Mouse (Mus musculus) liver, embryonic 12.5 days (tissue): ENCODE measurements at regions not wholly inside any gene's neighbourhood (a gene's known extent, or its start where the extent isn't known, plus 50 kb on each side); places are given as distances from the start of the nearest gene placed in this dataset.

ENCODE experiments used
- ATAC-seq: fragments of 200-750 bp; cut with Nextera tagmentation; 2 replicates; pipeline ENCODE4 v1.8.0; 2017; ENCODE audit warnings: moderate number of reproducible peaks, mild to moderate bottlenecking, moderate library complexity
- H3K27ac ChIP-seq: fragments of 300-500 bp; sonication (generic); 2 replicates; pipeline ENCODE4 v1.5.1; 2016; ENCODE audit warnings: mild to moderate bottlenecking
- H3K27me3 ChIP-seq: fragments of 300-500 bp; sonication (generic); replicated peaks from 2 replicates; pipeline ENCODE4 v1.6.1; 2016; ENCODE audit warnings: mild to moderate bottlenecking, moderate library complexity
- H3K36me3 ChIP-seq: fragments of 300-500 bp; sonication (generic); 2 replicates; pipeline ENCODE4 v1.6.1; 2016; ENCODE audit warnings: mild to moderate bottlenecking, moderate library complexity
- H3K4me1 ChIP-seq: fragments of 300-500 bp; sonication (generic); 2 replicates; pipeline ENCODE4 v1.6.1; 2016
- H3K4me2 ChIP-seq: fragments of 300-500 bp; sonication (generic); 2 replicates; pipeline ENCODE4 v1.6.1; 2016; ENCODE audit warnings: mild to moderate bottlenecking, moderate library complexity
- H3K4me3 ChIP-seq: fragments of 300-500 bp; sonication (generic); 2 replicates; pipeline ENCODE4 v1.5.1; 2016; ENCODE audit warnings: mild to moderate bottlenecking, moderate library complexity
- H3K9ac ChIP-seq: fragments of 300-500 bp; sonication (generic); 2 replicates; pipeline ENCODE4 v1.6.1; 2016; ENCODE audit warnings: mild to moderate bottlenecking, moderate library complexity
- H3K9me3 ChIP-seq: fragments of 300-500 bp; sonication (generic); replicated peaks from 2 replicates; pipeline ENCODE4 v1.6.1; 2016; ENCODE audit warnings: mild to moderate bottlenecking, moderate library complexity
- WGBS: fragments of 180-500 bp; shearing (Covaris S2); methylation state at CpG from one replicate; pipeline ENCODE4 v1.1.7; 2016; ENCODE audit not compliant: insufficient replicate concordance; 5-methylcytosine and 5-hydroxymethylcytosine counted together

GRCm38 (mm10) chr13:71874986-71875385 is 88.5 kb downstream of the Irx1 start:
- 56% methylated on average over 5 of the region's 5 CpGs for WGBS
- H3K4me3 ChIP-seq: no peak overlapping the region
- no peak overlapping the region for H3K4me2 ChIP-seq
- H3K9me3 ChIP-seq: no peaks in the 10 kb centered on the region; the same call in 1 of the 2 replicates
- H3K9ac ChIP-seq: no peak overlapping the region
- no peaks in the 10 kb centered on the region for H3K36me3 ChIP-seq
- H3K27me3 ChIP-seq: no peaks in the 10 kb centered on the region
- no peak for ATAC-seq
- H3K27ac ChIP-seq: no peak overlapping the region
- H3K4me1 ChIP-seq: no peaks in the 10 kb centered on the region

- WGBS: 59% methylated on average over 6 of the region's 6 CpGs
- no peak for ATAC-seq
Measured at GRCm38 (mm10) chr13:71868763-71869162, 94.8 kb downstream of the Irx1 start.

GRCm38 (mm10) chr13:71853426-71854025 is 110.0 kb downstream of the Irx1 start:
- WGBS: 57% methylated on average over 7 of the region's 7 CpGs
- Histone ChIP-seq H3K27me3 (no peaks in the 10 kb centered on the region), H3K4me3 (no peak overlapping the region), H3K36me3 (no peaks in the 10 kb centered on the region), H3K9ac (no peak overlapping the region), H3K4me1 (no peaks in the 10 kb centered on the region), H3K27ac (no peak overlapping the region), H3K9me3 (no peaks in the 10 kb centered on the region), H3K4me2 (no peak overlapping the region)
- no peak for ATAC-seq

More at GRCm38 (mm10) chr13:71868763-71869162, 94.8 kb downstream of the Irx1 start:
- no peaks in the 10 kb centered on the region for H3K4me1 ChIP-seq
- no peaks in the 10 kb centered on the region for H3K36me3 ChIP-seq
- no peaks in the 10 kb centered on the region; the same call in 1 of the 2 replicates for H3K9me3 ChIP-seq
- H3K4me3 ChIP-seq: no peak overlapping the region
- H3K4me2 ChIP-seq: no peak overlapping the region
- H3K9ac ChIP-seq: no peak overlapping the region
- no peaks in the 10 kb centered on the region for H3K27me3 ChIP-seq
- H3K27ac ChIP-seq: no peak overlapping the region

GRCm38 (mm10) chr13:71804032-71804958 is 159.2 kb downstream of the Irx1 start:
- H3K9me3 ChIP-seq: no peaks in the 10 kb centered on the region
- no peaks in the 10 kb centered on the region for H3K36me3 ChIP-seq
- no peak overlapping the region for H3K4me3 ChIP-seq
- no peak for ATAC-seq
- no peak overlapping the region for H3K9ac ChIP-seq
- H3K27ac ChIP-seq: no peak overlapping the region
- H3K4me1 ChIP-seq: no peaks in the 10 kb centered on the region
- no peak overlapping the region for H3K4me2 ChIP-seq
- 58% methylated on average over 16 of the region's 16 CpGs for WGBS
- H3K27me3 ChIP-seq: no peaks in the 10 kb centered on the region

- H3K4me1 ChIP-seq: no peaks in the 10 kb centered on the region
- H3K9me3 ChIP-seq: no peaks in the 10 kb centered on the region
- no peaks in the 10 kb centered on the region for H3K27me3 ChIP-seq
- no peak overlapping the region for H3K4me2 ChIP-seq
- H3K36me3 ChIP-seq: no peaks in the 10 kb centered on the region
- WGBS: 71% methylated on average over 6 of the region's 6 CpGs
- no peak overlapping the region for H3K27ac ChIP-seq
- H3K9ac ChIP-seq: no peak overlapping the region
- no peak overlapping the region for H3K4me3 ChIP-seq
- no peak for ATAC-seq
Measured at GRCm38 (mm10) chr13:71798288-71798687, 165.2 kb downstream of the Irx1 start.

- Histone ChIP-seq H3K36me3 (no peaks in the 10 kb centered on the region), H3K9ac (no peak overlapping the region), H3K27me3 (no peaks in the 10 kb centered on the region), H3K27ac (no peak overlapping the region), H3K4me3 (no peak overlapping the region), H3K4me1 (no peaks in the 10 kb centered on the region), H3K4me2 (no peak overlapping the region), H3K9me3 (no peaks in the 10 kb centered on the region)
- no peak for ATAC-seq
- WGBS: 31% methylated on average over 10 of the region's 10 CpGs
Measured at GRCm38 (mm10) chr13:71784740-71785139, 178.8 kb downstream of the Irx1 start.

- Histone ChIP-seq H3K4me3 (no peak overlapping the region), H3K36me3 (no peaks in the 10 kb centered on the region), H3K4me1 (no peaks in the 10 kb centered on the region), H3K4me2 (no peak overlapping the region), H3K9ac (no peak overlapping the region), H3K27me3 (no peaks in the 10 kb centered on the region), H3K9me3 (no peaks in the 10 kb centered on the region), H3K27ac (no peak overlapping the region)
- WGBS: 68% methylated on average over 11 of the region's 11 CpGs
- ATAC-seq: no peak
Measured at GRCm38 (mm10) chr13:71747003-71747965, 216.2 kb downstream of the Irx1 start.

GRCm38 (mm10) chr13:71746534-71746933 is 217.0 kb downstream of the Irx1 start:
- Histone ChIP-seq H3K36me3 (no peaks in the 10 kb centered on the region), H3K27ac (no peak overlapping the region), H3K4me2 (no peak overlapping the region), H3K4me1 (no peaks in the 10 kb centered on the region), H3K27me3 (no peaks in the 10 kb centered on the region), H3K4me3 (no peak overlapping the region), H3K9me3 (no peaks in the 10 kb centered on the region), H3K9ac (no peak overlapping the region)
- WGBS: 41% methylated on average over 3 of the region's 3 CpGs
- ATAC-seq: no peak

GRCm38 (mm10) chr13:71736821-71737345 is 226.6 kb downstream of the Irx1 start:
- Histone ChIP-seq H3K9ac (no peak overlapping the region), H3K27me3 (no peaks in the 10 kb centered on the region), H3K4me3 (no peak overlapping the region), H3K27ac (no peak overlapping the region), H3K9me3 (no peaks in the 10 kb centered on the region), H3K4me2 (no peak overlapping the region), H3K36me3 (no peaks in the 10 kb centered on the region), H3K4me1 (no peaks in the 10 kb centered on the region)
- no peak for ATAC-seq
- 75% methylated on average over 8 of the region's 8 CpGs for WGBS

- Histone ChIP-seq H3K36me3 (no peaks in the 10 kb centered on the region), H3K4me1 (no peaks in the 10 kb centered on the region), H3K4me2 (no peak overlapping the region), H3K27ac (no peak overlapping the region), H3K27me3 (no peaks in the 10 kb centered on the region), H3K9me3 (no peaks in the 10 kb centered on the region), H3K9ac (no peak overlapping the region), H3K4me3 (no peak overlapping the region)
- ATAC-seq: no peak
- WGBS: 49% methylated on average over 12 of the region's 12 CpGs
Measured at GRCm38 (mm10) chr13:71734261-71734660, 229.3 kb downstream of the Irx1 start.

GRCm38 (mm10) chr13:71733360-71733759 is 230.2 kb downstream of the Irx1 start:
- Histone ChIP-seq H3K4me2 (no peak overlapping the region), H3K9ac (no peak overlapping the region), H3K27me3 (no peaks in the 10 kb centered on the region), H3K27ac (no peak overlapping the region), H3K36me3 (no peaks in the 10 kb centered on the region), H3K9me3 (no peaks in the 10 kb centered on the region), H3K4me1 (no peaks in the 10 kb centered on the region), H3K4me3 (no peak overlapping the region)
- 68% methylated on average over 5 of the region's 5 CpGs for WGBS
- no peak for ATAC-seq
